Mouse (Mus musculus): ENCODE measurements at regions not wholly inside any gene's neighbourhood (a gene's known extent, or its start where the extent isn't known, plus 50 kb on each side); places are given as distances from the start of the nearest gene placed in this dataset.
A peak's percentile ranks its signal among the peaks of the same experiment; 100 is the strongest.

DNA sequence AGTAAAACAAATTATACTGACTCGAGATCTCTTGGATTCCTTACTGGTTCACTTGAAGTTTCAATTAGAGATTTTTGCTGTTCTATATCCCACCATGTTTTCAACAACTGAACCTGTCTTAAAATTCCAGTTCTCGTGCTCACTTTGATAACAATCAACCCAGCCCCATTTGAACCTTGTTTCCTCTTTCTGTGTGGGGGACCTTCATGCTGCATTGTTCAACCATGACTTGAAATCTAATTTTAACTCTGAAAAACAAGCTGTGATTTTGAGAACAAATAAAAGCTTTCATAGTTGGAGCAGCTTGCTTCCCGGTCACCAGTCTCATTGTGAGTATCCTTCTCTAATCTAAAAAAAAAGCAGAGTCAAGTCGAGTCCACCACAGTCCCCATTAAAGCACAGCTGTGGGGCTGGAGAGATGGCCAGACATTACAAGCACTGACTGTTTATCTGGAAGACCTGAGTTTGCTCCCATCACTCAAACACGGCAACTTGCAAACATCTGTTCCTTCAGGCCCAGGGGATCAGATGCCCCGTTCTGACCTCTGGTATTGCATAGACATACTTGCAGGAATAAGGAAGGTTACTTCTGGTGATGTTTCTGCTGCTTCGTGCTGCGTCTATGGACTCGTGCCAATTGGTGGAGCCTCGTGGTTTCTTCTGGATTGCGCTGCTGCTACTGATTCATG, 251.7 kb downstream of the Diras2 start:
- WGBS = 61% methylated on average over 11 of the region's 11 CpGs
- no peaks in the 10 kb centered on the region for H3K27me3 ChIP-seq (ENCODE audit: control insufficient read depth, insufficient read depth, low read length)
- no peaks in the 10 kb centered on the region for H3K36me3 ChIP-seq (ENCODE audit: control insufficient read depth, insufficient read depth, low read length)
- H3K4me1 ChIP-seq (ENCODE audit: control insufficient read depth, insufficient read depth, insufficient read length) = peaks cover 18% of the 10 kb centered on the region; the same call in 1 of the 2 replicates
- no peak for DNase-seq (ENCODE audit: low read depth in 1 of 2, low spot score in 2 of 2)
- H3K27ac ChIP-seq (ENCODE audit: insufficient read depth, low read length) = peak overlapping the region; percentile 79
- H3K4me3 ChIP-seq (ENCODE audit: extremely low read depth, insufficient read depth, insufficient read length) = no peak overlapping the region
- TF ChIP-seq POLR2A (IDR thresholded peaks at IDR 0.05; ENCODE audit: low read depth, low read length) = no peak
- TF ChIP-seq CTCF (IDR thresholded peaks at IDR 0.05; ENCODE audit: extremely low read depth, insufficient read depth, insufficient read length, insufficient replicate concordance) = no peak

DNA sequence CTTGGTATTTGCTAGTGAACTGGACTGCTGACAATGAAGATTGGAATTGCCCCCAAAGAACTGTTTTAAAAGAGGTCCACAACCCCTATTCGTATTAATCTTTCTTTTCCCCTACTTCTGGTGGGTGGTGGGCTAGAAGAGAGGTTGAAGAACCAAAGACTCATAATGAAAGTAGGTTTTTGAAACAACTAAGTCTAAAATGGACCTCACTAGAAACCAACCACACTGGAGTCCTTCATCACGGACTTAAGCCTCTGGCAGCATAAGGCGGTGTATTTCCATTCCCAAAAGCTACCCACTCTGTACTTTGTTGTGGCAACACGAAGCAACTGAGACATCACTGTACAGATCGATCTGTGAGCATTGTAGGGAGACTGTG, 251.1 kb downstream of the Diras2 start:
- 84% methylated on average over 5 of the region's 5 CpGs for WGBS
- Histone ChIP-seq H3K4me1 (ENCODE audit: control insufficient read depth, insufficient read depth, insufficient read length) (peaks cover 18% of the 10 kb centered on the region; the same call in 1 of the 2 replicates), H3K27me3 (ENCODE audit: control insufficient read depth, insufficient read depth, low read length) (no peaks in the 10 kb centered on the region), H3K27ac (ENCODE audit: insufficient read depth, low read length) (peak overlapping the region; percentile 79), H3K4me3 (ENCODE audit: extremely low read depth, insufficient read depth, insufficient read length) (no peak overlapping the region), H3K36me3 (ENCODE audit: control insufficient read depth, insufficient read depth, low read length) (no peaks in the 10 kb centered on the region)
- no peak for DNase-seq (ENCODE audit: low read depth in 1 of 2, low spot score in 2 of 2)
- no peak for TF ChIP-seq POLR2A (IDR thresholded peaks at IDR 0.05; ENCODE audit: low read depth, low read length)
- no peak for TF ChIP-seq CTCF (IDR thresholded peaks at IDR 0.05; ENCODE audit: extremely low read depth, insufficient read depth, insufficient read length, insufficient replicate concordance)

DNA sequence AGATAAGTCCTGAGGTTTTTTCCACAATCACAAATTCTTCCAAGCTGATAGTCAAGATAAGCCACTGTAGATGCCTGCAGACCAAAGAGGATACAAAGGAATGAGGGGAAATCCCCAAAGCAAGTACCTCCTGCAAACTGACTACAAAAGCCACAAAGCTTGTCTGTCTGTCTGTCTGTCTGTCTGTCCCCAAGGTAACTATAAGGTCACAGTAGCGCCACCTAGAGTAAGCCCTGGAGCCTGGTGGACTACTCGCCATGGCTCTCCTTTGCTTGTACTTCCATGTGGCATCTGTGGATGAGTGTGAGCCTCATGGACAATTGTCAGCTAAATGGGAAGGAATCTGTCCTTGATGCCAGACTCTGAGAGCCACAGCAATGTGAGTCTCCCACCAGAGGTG, 249.8 kb downstream of the Diras2 start:
- H3K36me3 ChIP-seq (ENCODE audit: control insufficient read depth, insufficient read depth, low read length) = no peaks in the 10 kb centered on the region
- TF ChIP-seq CTCF (IDR thresholded peaks at IDR 0.05; ENCODE audit: extremely low read depth, insufficient read depth, insufficient read length, insufficient replicate concordance) (no peak), POLR2A (IDR thresholded peaks at IDR 0.05; ENCODE audit: low read depth, low read length) (no peak)
- H3K4me3 ChIP-seq (ENCODE audit: extremely low read depth, insufficient read depth, insufficient read length) = no peak overlapping the region

GRCm38 (mm10) chr13:52282500-52282899, 248.6 kb downstream of the Diras2 start:
- Histone ChIP-seq H3K36me3 (ENCODE audit: control insufficient read depth, insufficient read depth, low read length) (no peaks in the 10 kb centered on the region), H3K27me3 (ENCODE audit: control insufficient read depth, insufficient read depth, low read length) (no peaks in the 10 kb centered on the region), H3K4me1 (ENCODE audit: control insufficient read depth, insufficient read depth, insufficient read length) (peaks cover 5% of the 10 kb centered on the region; the same call in 1 of the 2 replicates), H3K27ac (ENCODE audit: insufficient read depth, low read length) (no peak overlapping the region), H3K4me3 (ENCODE audit: extremely low read depth, insufficient read depth, insufficient read length) (no peak overlapping the region)
- TF ChIP-seq POLR2A (IDR thresholded peaks at IDR 0.05; ENCODE audit: low read depth, low read length) (no peak), CTCF (IDR thresholded peaks at IDR 0.05; ENCODE audit: extremely low read depth, insufficient read depth, insufficient read length, insufficient replicate concordance) (no peak)
- WGBS = 75% methylated on average over 11 of the region's 13 CpGs
- no peak for DNase-seq (ENCODE audit: low read depth in 1 of 2, low spot score in 2 of 2)

More for the DNA sequence above, 249.8 kb downstream of the Diras2 start:
- DNase-seq (ENCODE audit: low read depth in 1 of 2, low spot score in 2 of 2) = no peak
- WGBS = 78% methylated on average over 2 of the region's 2 CpGs
- Histone ChIP-seq H3K27ac (ENCODE audit: insufficient read depth, low read length) (no peak overlapping the region), H3K4me1 (ENCODE audit: control insufficient read depth, insufficient read depth, insufficient read length) (peaks cover 15% of the 10 kb centered on the region; the same call in 1 of the 2 replicates), H3K27me3 (ENCODE audit: control insufficient read depth, insufficient read depth, low read length) (no peaks in the 10 kb centered on the region)

DNA sequence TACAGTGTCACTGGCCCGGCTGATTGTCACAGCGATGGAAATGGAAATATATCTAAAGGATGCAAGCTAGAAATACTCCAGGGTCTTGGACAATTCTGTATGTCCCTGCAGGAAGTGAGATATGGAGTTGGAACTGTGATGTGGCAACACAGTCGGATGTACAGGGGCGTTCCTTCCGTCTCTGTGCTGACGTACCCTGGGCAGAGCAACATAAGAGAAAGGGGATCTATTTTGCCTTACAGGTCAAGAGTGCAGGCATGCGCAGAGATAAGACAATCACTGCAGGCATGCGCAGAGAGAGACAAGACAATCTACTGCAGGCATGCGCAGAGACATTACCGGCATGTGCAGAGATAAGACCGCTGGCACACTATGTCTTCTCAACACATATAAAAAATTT, 247.6 kb downstream of the Diras2 start:
- DNase-seq (ENCODE audit: low read depth in 1 of 2, low spot score in 2 of 2) = peak in 1 of 2 experiments; percentile 30
- TF ChIP-seq POLR2A (IDR thresholded peaks at IDR 0.05; ENCODE audit: low read depth, low read length) = no peak
- no peak for TF ChIP-seq CTCF (IDR thresholded peaks at IDR 0.05; ENCODE audit: extremely low read depth, insufficient read depth, insufficient read length, insufficient replicate concordance)
- no peaks in the 10 kb centered on the region for H3K36me3 ChIP-seq (ENCODE audit: control insufficient read depth, insufficient read depth, low read length)
- no peaks in the 10 kb centered on the region for H3K27me3 ChIP-seq (ENCODE audit: control insufficient read depth, insufficient read depth, low read length)
- H3K27ac ChIP-seq (ENCODE audit: insufficient read depth, low read length) = no peak overlapping the region
- WGBS = 24% methylated on average over 11 of the region's 11 CpGs
- H3K4me1 ChIP-seq (ENCODE audit: control insufficient read depth, insufficient read depth, insufficient read length) = peaks cover 5% of the 10 kb centered on the region; the same call in 1 of the 2 replicates
- no peak overlapping the region for H3K4me3 ChIP-seq (ENCODE audit: extremely low read depth, insufficient read depth, insufficient read length)

DNA sequence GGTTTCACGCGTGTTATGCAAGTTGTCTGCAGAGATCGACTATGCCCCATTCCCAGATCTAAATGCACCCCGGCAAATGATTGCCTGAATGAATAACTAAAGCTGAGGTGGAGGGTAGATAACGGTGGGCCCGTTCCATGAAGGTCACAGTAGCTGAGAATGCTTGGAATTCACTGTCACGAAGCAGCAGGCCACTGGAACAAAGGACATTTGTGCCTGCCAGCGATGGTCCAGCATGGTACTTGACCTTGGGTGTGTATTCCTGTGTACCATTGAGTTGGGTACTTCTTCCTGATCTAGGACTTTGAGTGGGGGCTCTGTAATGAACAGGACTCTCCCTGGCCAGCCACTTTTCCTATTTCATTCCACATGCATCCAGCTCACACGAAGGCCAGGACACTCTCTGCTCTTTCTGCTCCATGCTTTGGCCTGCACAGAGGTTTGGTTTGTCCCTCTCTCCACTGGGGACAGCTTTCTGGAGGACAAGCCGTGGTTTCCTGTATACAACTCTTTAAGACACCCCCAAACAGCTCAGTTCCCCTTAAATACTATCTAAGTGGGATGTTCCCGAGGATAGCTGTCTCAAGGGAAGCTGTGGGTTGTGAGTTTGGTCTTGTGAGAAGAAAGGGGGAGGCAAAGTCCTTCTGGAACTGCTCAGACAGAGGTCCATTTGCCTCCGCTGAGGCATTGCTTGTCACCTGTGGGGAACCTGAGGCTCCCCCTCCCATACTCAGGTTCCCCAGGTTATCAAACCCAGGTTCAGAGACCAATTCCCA, 246.9 kb downstream of the Diras2 start:
- Histone ChIP-seq H3K36me3 (ENCODE audit: control insufficient read depth, insufficient read depth, low read length) (no peaks in the 10 kb centered on the region), H3K4me1 (ENCODE audit: control insufficient read depth, insufficient read depth, insufficient read length) (peaks cover 5% of the 10 kb centered on the region; the same call in 1 of the 2 replicates), H3K27ac (ENCODE audit: insufficient read depth, low read length) (no peak overlapping the region), H3K4me3 (ENCODE audit: extremely low read depth, insufficient read depth, insufficient read length) (no peak overlapping the region), H3K27me3 (ENCODE audit: control insufficient read depth, insufficient read depth, low read length) (no peaks in the 10 kb centered on the region)
- DNase-seq (ENCODE audit: low read depth in 1 of 2, low spot score in 2 of 2) = no peak
- WGBS = 85% methylated on average over 12 of the region's 12 CpGs
- TF ChIP-seq POLR2A (IDR thresholded peaks at IDR 0.05; ENCODE audit: low read depth, low read length) = no peak
- no peak for TF ChIP-seq CTCF (IDR thresholded peaks at IDR 0.05; ENCODE audit: extremely low read depth, insufficient read depth, insufficient read length, insufficient replicate concordance)

Measured in spleen, adult 2 months (tissue).